Mouse (Mus musculus) liver, adult 2 months (tissue): ENCODE results near the gene Tgfa.

Experiments used
- CTCF ChIP-seq: fragments of 200-500 bp; IDR thresholded peaks from 2 replicates; pipeline ENCODE4 v1.5.1; 2011; ENCODE audit warnings: low read depth, low read length, control low read depth
- POLR2A ChIP-seq: fragments of 200-500 bp; IDR thresholded peaks from 2 replicates; pipeline ENCODE4 v1.6.1; 2011; ENCODE audit warnings: low read length, control low read depth; ENCODE audit not compliant: insufficient read depth; ENCODE audit errors: extremely low read depth

DNA sequence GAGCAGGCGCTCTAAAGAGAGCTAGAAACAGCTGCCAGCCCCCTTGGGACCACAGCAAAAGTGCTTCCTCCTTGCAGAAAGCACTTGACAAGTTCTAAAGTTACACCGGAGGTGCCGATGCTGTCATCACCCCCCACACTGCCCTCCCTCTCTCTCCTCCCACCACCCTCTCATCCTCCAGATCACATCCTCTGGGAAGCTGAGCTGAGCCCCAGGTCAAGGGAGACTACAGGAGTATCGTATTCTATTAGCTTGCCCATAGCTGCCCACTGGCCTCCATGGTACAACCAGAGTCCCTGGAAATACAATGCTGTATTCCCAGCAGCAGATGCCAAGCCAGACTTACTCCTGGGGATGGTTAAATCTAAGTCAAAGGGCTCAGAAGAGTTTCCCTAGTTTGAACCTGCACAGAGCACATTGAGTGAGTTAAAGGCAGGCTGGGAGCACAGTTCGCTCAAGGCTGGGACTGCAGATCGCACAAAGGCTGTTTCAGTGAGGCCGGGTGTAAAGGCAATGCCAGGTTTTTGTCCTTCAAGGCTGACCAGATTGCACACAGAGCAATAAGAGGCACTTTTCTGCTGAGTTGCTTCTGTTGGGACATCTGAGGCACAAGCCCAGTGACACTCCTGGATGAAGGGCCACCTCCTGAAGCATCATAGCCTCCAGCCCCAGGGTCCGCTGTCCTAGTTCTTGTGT is 75.5 kb downstream of the Tgfa start:
- TF ChIP-seq CTCF (no peak), POLR2A (no peak)
